Mouse (Mus musculus) cerebellum, adult 9-10 months (tissue): Measurements from ENCODE around the gene Phf11b.
"Not testable (repeated sequence)": the region's sequence is repeated elsewhere in the genome, so short reads cannot be mapped to it uniquely, and the experiment has no call there.

Experiments used
- DNase-seq: peaks from one replicate; pipeline ENCODE4 v3.0.0; 2022

Gene Phf11b

GRCm38 (mm10) chr14:59341189-59341588, at the start of gene Phf11b:
Phf11b (minus strand) TSS chr14:59341351.
- DNase-seq = not testable (repeated sequence)

- peak; percentile 5 for DNase-seq
Observed at GRCm38 (mm10) chr14:59390181-59390580, 49.0 kb upstream of the Phf11b start.

- DNase-seq = no peak
Observed at GRCm38 (mm10) chr14:59389532-59389931, 48.4 kb upstream of the Phf11b start.

GRCm38 (mm10) chr14:59370348-59371068, 29.4 kb upstream of the Phf11b start:
- DNase-seq = no peak

- no peak for DNase-seq
Observed at GRCm38 (mm10) chr14:59366386-59367105, 25.4 kb upstream of the Phf11b start.

- no peak for DNase-seq
Observed at GRCm38 (mm10) chr14:59365244-59365644, 24.1 kb upstream of the Phf11b start, which contains the start of gene Phf11d. Phf11d (minus strand) TSS chr14:59365470.

- DNase-seq = no peak
Observed at GRCm38 (mm10) chr14:59339541-59339940, 1.6 kb downstream of the Phf11b start.

GRCm38 (mm10) chr14:59336056-59336455, 5.1 kb downstream of the Phf11b start:
- not testable (repeated sequence) for DNase-seq

- DNase-seq = peak; percentile 6
Observed at GRCm38 (mm10) chr14:59330499-59330898, 10.7 kb downstream of the Phf11b start.

- not testable (repeated sequence) for DNase-seq
Observed at GRCm38 (mm10) chr14:59319970-59320369, 21.2 kb downstream of the Phf11b start.

GRCm38 (mm10) chr14:59319036-59319435, 22.1 kb downstream of the Phf11b start:
- not testable (repeated sequence) for DNase-seq

GRCm38 (mm10) chr14:59297391-59297790, 43.8 kb downstream of the Phf11b start, which contains the start of gene Phf11a:
Phf11a (minus strand) TSS chr14:59297522.
- not testable (repeated sequence) for DNase-seq

- DNase-seq = not testable (repeated sequence)
Observed at GRCm38 (mm10) chr14:59291769-59292168, 49.4 kb downstream of the Phf11b start.

- DNase-seq = not testable (repeated sequence)
Observed at GRCm38 (mm10) chr14:59274961-59275360, 66.2 kb downstream of the Phf11b start.
